Mouse (Mus musculus): ENCODE results near the gene Tbc1d1.

- TF ChIP-seq HCFC1 (IDR thresholded peaks at IDR 0.05; ENCODE audit: low read depth, low read length) (no peak), ETS1 (conservative IDR thresholded peaks at IDR 0.05; ENCODE audit: low read depth, low read length) (no peak), MAZ (IDR thresholded peaks at IDR 0.05; ENCODE audit: low read depth, low read length) (no peak), CTCF (conservative IDR thresholded peaks at IDR 0.05 in 1 of 2, IDR thresholded peaks at IDR 0.05 in 1 of 2; ENCODE audit: low read depth in 2 of 2, low read length in 2 of 2) (no peak), USF2 (conservative IDR thresholded peaks at IDR 0.05; ENCODE audit: low read depth, low read length) (no peak), POLR2A (IDR thresholded peaks at IDR 0.05; ENCODE audit: low read depth, low read length) (no peak)
Observed at GRCm38 (mm10) chr5:64391346-64391745, 235.2 kb downstream of the Tbc1d1 start.
